Mouse (Mus musculus): ENCODE measurements around the gene Sorcs2.
A peak's percentile ranks its signal among the peaks of the same experiment; 100 is the strongest.

Gene Sorcs2

DNA sequence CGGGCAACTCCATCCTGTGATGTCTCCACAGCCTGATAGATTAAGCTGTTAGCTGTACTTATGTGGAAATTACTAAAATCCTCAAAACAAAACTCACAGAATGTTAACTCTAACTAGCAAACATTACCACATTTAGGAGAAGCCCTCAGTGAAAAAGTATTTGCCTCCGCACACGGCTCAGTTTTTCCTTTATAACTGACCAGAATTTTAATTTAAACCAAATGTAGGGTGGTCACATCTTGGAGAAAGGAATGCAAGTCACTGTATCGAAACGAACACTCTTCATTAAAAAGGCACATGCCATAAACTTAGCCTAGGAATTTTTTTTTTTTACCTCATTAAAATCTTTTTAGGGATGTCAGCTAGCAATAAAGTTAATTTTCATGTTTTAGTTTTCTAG is 417.4 kb downstream of the Sorcs2 start:
- no peak for DNase-seq

DNA sequence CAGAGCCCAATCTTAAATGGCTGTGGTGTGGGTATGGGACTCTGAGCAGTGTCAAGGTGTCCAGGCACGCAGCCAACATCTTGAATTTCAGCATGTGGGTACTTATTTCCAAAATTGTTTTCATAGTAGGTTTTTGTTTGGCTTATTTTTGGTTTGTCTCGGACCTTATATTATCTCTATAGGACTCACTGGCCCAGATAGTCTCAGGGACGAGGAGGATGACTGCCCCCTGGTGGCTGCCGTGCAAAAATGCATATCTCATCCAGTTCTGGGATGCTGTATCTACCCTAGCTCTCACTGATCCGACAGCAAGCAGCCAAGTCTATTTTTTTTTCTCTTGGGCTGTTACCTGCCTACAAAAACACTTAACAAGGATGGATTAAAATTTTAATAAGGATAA is 422.3 kb downstream of the Sorcs2 start:
- DNase-seq = peak; percentile 33 to 50

DNA sequence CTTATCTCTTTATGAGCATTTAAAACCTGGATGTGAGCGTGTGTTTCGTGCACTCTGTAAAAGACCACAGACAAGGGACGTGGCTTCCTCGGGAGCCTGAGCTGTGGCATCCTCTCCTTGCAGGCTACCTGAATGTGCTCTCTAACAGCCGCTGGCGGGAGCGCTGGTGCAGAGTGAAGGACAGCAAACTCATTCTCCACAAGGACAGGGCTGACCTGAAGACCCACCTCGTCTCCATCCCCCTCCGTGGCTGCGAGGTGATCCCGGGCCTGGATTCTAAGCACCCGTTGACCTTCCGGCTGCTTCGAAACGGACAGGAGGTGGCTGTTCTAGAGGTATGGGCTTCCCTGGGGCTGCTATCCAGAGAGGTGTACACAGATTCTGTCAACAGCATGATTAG is 423.7 kb downstream of the Sorcs2 start:
- no peak for DNase-seq

DNA sequence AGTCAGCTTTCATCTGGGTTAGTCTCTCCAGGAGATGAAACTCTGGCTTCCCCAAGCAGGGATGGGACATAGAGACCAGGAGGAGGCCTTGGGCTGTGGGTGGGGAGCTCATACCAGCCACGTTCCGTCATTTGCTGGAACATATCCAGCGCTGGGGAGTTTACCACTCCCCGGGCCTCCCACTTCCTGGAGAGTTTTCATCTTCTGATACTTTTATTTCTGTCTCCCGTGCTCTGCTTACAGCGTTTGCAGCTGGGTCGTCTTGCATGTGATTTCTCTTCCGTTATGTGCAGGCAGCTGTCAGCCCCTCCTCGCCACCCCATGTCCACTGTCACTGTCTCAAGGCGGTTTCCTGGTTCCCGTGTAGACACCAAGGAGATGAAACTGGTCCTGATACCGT is 424.1 kb downstream of the Sorcs2 start:
- DNase-seq = peak; percentile 20 to 31

DNA sequence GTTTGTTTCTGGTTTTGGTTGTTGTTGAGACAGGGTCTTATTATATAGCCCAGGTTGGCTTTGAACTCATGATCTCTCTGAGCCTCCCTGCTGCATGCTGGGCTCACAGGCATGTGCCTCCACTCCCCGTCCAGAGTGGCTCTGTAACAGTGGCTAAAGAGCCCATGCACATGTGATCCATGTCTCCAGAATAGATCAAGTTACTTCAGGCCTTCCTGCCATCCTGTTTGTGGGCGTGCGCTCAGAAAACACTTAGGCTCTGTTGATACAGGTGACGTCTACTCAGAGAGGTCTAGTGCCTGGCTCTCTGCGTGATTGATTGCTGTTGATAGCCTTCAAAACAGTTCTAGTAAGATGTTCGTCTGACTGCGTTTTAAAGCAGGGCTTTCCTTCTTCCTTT is 425.2 kb downstream of the Sorcs2 start:
- DNase-seq = no peak

DNA sequence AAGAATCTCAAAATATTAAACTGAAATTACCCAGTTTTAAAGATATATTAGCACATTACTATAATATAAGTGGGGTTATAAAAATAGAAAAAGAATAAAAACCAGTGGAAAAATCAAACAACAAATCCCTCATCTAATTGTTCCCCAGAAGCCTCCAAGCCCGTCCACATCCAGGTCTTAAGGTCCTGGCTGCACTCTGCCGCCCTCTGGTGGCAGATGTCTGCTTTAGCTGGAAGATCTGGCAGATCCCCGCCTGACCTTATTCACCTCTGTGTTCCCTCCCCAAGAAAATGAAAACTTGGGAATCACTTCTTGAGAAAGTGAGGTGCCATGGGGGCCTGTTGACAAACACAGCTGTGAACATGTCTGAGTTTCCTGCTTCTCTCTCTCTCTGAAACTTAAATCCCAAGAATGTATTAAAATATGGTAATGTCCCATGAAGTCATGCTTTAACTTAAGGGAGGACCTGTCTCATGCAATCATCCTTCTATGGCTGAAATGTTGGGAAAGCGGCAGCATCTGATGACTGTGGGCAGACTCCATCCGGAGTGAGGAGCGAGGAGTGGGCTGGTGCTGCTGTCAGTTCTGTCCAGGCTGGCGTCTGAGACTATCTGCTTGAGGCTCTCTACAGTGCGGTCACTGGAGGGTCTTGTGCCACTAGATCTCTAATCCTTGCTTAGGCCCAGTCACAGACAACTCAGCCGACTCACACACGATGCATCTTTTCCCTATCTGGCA is 425.9 kb downstream of the Sorcs2 start:
- peak; percentile 27 to 64 for DNase-seq

DNA sequence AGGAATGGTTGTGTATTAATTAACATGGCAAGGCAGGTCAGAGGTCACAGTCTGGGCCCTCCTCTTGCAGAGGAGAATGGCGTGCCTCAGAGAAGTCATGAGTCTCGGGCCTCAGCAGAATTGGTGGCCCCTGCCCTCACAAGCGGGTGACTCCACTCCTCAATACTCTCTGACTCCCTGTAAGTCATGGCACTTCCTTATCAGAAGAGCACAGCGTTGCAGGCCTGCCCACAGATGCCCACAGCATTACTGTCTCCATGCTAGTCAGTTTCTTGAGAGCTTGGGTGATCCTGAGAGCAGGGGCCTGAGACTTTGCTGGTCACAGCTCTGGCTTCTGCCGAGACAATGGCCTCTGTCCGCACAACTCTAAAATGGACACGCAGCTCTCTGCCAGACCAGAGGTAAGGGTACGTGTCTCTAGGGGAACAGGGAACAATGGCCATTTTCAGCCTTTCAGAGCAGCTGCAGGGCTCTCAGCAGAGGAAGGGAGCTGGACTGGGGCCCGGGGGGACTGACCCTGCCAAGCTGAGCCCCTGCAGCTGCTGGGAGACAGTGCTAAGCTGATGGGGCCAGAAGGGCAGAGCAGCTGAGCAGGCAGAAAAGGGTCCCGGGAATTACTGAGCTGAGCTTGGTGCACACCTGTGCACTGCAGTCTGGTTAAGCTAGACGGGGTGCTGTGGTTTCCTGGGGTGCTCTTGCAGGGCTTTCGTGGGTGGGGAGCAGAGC is 427.4 kb downstream of the Sorcs2 start:
- DNase-seq = no peak

DNA sequence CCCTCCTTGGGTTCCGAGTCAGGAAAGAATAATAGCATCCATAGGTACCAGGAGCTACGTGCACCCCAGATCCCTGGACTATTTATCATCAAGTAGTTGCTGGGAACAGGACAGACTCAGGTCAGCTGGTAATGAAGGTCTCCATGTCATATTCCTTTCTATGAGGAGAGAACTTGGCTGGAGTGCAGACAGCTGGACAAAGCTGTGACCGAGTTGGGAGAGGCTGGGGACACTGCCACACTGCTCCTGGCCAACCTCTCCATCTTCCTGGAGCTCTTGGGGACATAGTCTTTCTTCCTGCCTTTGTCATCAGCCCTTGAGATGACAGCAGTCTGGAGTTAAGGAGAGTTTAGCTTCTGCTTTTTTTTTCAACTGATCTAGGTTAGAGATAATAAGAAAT is 428.1 kb downstream of the Sorcs2 start:
- no peak for DNase-seq
